Mouse (Mus musculus): ENCODE data around the gene Acoxl.

DNA sequence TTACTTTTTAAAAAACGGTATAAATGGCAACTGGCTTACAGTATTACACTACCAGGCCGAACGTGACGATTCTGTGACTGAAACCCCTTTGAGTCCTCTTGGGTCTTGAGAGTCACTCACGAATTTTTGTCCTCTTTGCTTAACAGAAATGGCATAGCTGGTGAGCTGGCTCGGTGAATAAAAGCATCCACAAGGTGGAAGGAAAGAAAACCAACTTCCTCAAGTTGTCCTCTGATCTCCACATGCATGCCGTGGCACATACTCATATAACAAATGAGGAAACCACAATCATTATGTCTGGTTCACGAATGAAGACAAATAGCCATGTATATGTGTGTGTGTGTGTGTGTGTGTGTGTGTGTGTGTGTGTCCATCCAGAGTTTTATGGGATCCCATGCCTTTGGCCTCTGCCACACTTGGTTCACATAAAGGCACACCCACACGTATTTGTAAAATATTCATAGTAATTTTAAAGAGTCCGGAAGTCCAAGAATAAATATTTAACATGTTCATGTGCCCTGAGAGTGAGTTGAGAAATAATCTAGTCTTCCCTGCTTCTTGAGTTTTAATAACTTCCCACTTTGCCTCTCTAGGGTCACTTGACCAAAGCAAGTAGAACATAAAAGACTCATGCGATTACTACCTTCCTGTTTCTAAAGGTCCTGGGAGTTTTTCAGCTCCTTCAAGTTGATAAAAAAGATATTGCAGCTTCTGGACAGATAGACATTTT, 6.4 kb upstream of the Acoxl start:
- TF ChIP-seq CTCF (IDR thresholded peaks at IDR 0.05), result no peak
- no peak for TF ChIP-seq POLR2A (IDR thresholded peaks at IDR 0.05; ENCODE audit: insufficient read depth, low read depth, low read length)

All from heart, adult 2 months (tissue).